Mouse (Mus musculus): Measurements from ENCODE around the gene Hemk1. TPM values are rescaled to one million over a fixed set of nuclear protein-coding genes. Genes with fewer than 3 reads are reported as not detected.

Gene Hemk1
- total RNA-seq, 4 experiments from 2014 or later, result 17.3 to 24.0 (median 19.9) TPM

GRCm38 (mm10) chr9:107343146-107343943 lies 5.2 kb upstream of the Hemk1 start:
- DNase-seq (ENCODE audit: low spot score), result no peak

- DNase-seq (ENCODE audit: low spot score), result no peak
These were observed 4.1 kb upstream of the Hemk1 start for GRCm38 (mm10) chr9:107342201-107342709.

GRCm38 (mm10) chr9:107340911-107341645 lies 2.9 kb upstream of the Hemk1 start:
- DNase-seq (ENCODE audit: low spot score), result no peak

GRCm38 (mm10) chr9:107340267-107340859 lies 2.2 kb upstream of the Hemk1 start, which contains the start of gene 6430571L13Rik:
6430571L13Rik (plus strand) TSS chr9:107340602.
- DNase-seq (ENCODE audit: low spot score), result peak; percentile 95

- DNase-seq (ENCODE audit: low spot score), result no peak
These were observed 1.8 kb downstream of the Hemk1 start for GRCm38 (mm10) chr9:107336386-107336785.

- peak; percentile 71 for DNase-seq (ENCODE audit: low spot score)
These were observed 2.2 kb downstream of the Hemk1 start for GRCm38 (mm10) chr9:107335909-107336308.

- DNase-seq (ENCODE audit: low spot score), result no peak
These were observed 3.1 kb downstream of the Hemk1 start for GRCm38 (mm10) chr9:107335046-107335445.

- no peak for DNase-seq (ENCODE audit: low spot score)
These were observed 3.8 kb downstream of the Hemk1 start for GRCm38 (mm10) chr9:107334356-107334755.

- no peak for DNase-seq (ENCODE audit: low spot score)
These were observed 4.5 kb downstream of the Hemk1 start for GRCm38 (mm10) chr9:107333686-107334085.

GRCm38 (mm10) chr9:107330791-107331190 lies 7.4 kb downstream of the Hemk1 start:
- no peak for DNase-seq (ENCODE audit: low spot score)

- DNase-seq (ENCODE audit: low spot score), result no peak
These were observed 10.1 kb downstream of the Hemk1 start for GRCm38 (mm10) chr9:107327879-107328620.

- DNase-seq (ENCODE audit: low spot score), result no peak
These were observed 12.2 kb downstream of the Hemk1 start for GRCm38 (mm10) chr9:107325904-107326303.

- no peak for DNase-seq (ENCODE audit: low spot score)
These were observed 13.2 kb downstream of the Hemk1 start for GRCm38 (mm10) chr9:107324799-107325561.

GRCm38 (mm10) chr9:107323558-107323957 lies 14.6 kb downstream of the Hemk1 start:
- DNase-seq (ENCODE audit: low spot score), result peak; percentile 85

- DNase-seq (ENCODE audit: low spot score), result no peak
These were observed 15.6 kb downstream of the Hemk1 start for GRCm38 (mm10) chr9:107322461-107323050.

GRCm38 (mm10) chr9:107315791-107316190 lies 22.4 kb downstream of the Hemk1 start:
- DNase-seq (ENCODE audit: low spot score), result no peak

- DNase-seq (ENCODE audit: low spot score), result no peak
These were observed 24.2 kb downstream of the Hemk1 start for GRCm38 (mm10) chr9:107313926-107314325.

- DNase-seq (ENCODE audit: low spot score), result no peak
These were observed 25.2 kb downstream of the Hemk1 start for GRCm38 (mm10) chr9:107312811-107313584.

GRCm38 (mm10) chr9:107309600-107309999 lies 28.6 kb downstream of the Hemk1 start:
- no peak for DNase-seq (ENCODE audit: low spot score)
